Mouse (Mus musculus): ENCODE data around the gene Zfp42.
"Not testable (repeated sequence)": the region's sequence is repeated elsewhere in the genome, so short reads cannot be mapped to it uniquely, and the experiment has no call there.

The Zfp42 gene

DNA sequence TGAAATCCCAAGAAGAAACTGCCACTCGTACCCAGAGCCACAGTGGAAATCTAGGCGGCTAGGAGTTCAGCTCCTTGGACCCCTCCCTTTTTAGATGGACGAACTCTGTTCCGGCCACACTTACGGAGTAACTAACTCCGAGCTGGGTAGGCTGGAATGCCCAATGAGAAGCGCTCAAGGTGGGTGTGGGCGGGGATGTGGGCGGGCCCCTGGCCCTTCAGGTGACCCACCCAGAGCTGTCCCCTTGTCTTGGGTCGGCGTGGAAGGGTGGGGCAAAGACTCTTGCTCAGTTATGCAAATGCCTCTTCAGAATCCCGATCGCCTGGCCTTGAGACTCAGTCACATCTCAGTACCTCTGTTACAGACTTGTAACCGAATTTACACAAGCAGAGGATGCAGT lies at the start of gene Zfp42:
Zfp42 (minus strand) TSS at position 85 of the 400 bp plus-strand sequence.
- no peak for DNase-seq (ENCODE audit: low read depth)

DNA sequence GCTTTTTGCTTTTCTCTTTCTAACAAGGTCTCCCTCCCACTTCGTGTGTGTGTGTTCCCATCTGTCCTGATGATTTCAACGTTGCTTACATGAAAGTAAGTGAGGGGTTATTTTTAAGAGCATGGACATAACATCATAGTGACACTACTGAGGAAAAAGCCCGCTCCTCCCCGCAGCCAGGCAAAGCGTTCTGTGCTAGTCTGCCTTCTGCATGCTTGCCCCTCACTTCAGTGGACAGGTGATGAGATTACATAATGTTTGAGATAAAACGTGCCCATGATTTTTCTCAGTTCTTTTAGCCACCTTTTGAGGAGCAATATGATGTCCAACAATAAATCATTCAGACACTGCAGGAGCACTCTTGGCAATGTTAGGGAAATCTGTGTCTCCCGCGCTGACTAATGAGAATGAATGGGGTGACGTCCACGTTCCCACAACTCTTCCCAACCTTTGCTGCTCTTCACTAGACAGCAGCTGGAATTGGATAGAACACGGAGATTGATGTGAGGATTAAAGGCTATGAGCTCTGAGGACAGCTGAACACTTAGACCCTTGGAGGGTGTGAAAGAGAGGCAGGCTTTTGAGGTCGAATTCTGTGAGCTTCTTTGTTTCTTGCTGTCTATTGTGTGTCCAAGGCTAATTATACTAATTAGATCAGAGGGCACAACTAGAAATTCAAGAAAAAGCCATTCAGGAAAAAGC lies 49.4 kb upstream of the Zfp42 start:
- no peak for DNase-seq (ENCODE audit: low read depth)

DNA sequence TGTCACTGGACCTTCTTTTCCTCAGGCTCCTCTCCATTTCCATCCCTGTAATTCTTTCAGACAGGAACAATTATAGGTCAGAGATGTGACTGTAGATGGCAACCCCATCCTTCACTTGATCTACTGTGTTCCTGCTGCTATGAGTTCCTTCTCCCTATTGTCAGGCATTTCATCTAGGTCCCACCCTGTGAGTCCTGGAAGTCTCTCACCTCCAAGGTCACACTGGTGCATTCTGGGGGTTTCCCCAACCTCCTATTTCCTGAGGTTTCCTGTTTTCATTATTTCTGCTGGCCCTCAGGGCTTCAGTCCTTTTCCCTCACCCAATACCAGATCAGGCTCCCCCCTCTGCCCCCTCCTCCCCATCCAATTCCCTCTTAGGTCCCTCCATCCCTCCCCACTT lies 45.5 kb upstream of the Zfp42 start:
- not testable (repeated sequence) for DNase-seq (ENCODE audit: low read depth)

DNA sequence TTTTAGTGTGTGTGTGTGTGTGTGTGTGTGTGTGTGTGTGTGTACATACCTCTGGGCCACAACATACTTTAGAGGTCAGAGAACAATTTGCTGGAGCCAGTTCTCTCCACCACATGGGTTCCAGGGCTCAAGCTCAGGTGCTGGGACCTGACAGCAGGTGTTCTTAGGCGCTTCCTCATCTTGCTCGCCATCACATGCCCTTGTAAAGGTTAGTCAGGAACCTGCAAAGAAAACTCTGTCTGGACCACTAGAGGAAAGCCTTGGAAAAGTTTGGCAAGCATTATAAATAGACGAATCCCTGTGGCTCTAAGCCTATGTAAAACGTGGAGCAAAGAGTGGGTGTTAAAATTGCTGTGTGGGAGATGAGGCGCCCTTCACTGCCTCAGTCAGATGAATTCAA lies 31.8 kb upstream of the Zfp42 start:
- no peak for DNase-seq (ENCODE audit: low read depth)

DNA sequence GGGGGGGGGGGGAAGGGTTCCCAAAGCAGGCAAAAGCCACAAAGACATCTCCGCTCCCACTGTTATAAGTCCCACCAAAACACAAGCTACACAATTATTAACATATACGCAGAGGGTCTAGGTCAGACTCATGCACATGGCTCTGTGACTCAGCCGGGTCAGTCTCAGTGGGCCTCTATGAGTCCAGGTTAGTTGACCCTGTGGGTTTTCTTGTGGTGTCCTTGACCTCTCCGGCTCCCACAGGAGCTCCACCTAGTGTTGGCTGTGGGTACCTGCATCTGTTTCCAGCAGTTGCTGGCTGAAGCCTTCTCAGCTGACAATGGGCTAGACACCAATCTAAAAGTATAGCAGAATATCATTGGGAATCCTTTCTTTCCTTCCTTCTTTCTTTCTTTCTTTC lies 26.7 kb upstream of the Zfp42 start:
- DNase-seq (ENCODE audit: low read depth): no peak

DNA sequence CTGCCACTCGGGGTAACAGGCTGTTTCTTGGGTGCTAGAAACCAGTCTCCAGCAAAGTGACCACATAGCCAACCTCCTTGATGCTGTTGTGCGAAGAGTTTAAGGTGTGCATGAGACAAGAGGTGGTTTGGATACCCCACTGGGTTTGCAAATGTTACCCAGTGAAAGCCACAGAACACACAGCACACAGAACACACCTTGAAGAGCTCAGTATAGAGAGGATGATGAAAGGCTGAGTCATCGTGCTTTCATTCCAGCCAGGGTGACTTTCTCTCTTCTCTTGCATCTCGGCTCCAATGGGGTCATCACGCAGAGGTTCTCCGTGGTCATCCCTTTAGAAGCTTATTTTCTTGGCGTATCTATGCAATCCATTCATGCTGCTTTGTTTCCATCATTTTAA lies 24.9 kb upstream of the Zfp42 start:
- no peak for DNase-seq (ENCODE audit: low read depth)

DNA sequence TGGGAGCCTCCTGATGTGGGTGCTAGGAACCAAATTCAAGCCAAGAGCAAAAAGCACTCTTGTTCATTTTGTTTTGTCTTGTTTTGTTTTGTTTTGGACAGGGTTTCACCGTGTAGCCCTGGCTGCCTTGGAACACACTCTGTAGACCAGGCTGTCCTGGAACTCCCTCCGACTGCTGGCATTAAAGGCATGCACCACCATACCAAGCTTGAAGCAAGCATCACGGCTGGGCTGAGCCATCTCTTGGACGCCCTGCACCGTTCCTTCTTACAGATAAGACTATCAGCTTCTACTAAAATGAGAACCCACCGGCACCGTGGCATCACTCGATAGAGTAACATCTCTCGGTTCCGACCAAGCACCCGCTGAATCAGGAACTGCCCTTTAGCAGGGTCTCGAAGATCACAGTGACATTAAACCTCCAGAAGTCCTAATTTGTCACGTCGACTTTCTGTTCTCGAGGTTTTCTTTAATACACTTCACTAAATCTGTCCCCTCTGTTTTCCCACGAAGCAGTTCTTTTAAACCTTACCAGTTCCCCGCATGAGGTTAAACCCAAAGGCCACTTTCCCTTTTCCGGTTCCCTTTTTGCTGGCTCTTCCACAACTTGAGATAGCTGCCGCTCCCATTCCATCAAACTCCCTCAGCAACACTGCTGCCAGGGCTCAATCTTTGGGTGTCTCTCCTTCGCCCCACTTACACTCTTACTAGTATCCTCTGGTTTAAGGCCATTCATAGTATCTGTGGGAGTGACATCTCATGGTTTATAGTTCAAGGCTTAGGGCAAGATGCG lies 23.3 kb upstream of the Zfp42 start:
- no peak for DNase-seq (ENCODE audit: low read depth)

DNA sequence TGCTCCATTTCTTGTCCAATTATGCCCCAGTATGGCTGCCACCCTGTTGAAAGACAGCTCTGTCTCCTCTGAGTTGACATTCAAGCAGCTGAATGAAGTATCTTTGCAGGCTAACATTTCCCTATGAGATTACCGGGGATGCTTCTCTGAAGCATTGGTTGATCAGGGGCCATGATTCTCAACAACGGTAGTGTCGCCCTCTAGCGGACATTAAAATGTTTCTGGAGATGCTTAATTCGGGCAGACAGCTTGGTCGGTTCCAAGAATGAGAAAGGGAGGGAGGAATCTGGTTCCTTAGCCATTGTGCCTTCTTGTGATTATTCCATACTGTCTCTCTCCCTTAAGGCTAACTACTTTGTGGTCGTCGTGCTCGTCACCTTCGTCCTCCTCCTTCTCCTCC lies 21.9 kb upstream of the Zfp42 start:
- DNase-seq (ENCODE audit: low read depth): no peak

DNA sequence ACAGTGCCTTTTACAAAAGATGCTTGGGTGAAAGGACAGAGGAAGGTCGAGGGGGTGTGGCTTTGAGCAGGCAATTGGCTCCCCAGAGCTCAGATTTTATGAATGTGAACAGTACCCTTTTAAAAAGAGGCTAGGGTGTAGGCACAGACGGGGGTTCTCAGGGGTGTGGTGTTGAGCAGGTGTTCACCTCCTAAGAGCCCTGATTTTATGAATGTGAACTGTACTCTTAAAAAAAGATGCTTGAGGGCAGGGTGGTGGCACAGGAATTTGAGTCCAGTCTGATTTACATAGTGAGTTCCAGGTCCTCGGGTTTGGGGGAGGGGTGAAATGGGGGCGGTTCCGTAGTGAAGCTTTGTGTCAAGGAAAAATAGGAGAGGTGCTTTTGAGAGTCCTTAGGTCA lies 14.0 kb upstream of the Zfp42 start:
- no peak for DNase-seq (ENCODE audit: low read depth)

DNA sequence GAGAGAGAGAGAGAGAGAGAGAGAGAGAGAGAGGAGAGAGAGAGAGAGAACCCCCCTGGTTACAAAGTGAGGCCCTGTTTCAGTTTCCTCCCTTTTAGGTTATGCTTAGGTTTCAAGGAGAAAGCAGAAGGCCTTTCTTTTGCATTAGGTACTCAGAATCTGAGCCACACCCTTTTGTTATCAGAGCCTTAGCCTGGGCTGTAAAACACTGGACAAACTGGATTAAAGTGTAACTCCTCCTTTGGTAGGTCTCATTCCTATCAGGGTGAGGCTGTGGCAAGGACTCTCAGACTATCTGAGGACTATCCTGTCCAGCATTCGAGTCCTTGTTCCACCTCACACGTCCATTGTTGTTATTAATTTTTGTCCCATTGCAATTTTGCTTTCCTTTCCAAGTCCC lies 1.4 kb upstream of the Zfp42 start:
- no peak for DNase-seq (ENCODE audit: low read depth)

DNA sequence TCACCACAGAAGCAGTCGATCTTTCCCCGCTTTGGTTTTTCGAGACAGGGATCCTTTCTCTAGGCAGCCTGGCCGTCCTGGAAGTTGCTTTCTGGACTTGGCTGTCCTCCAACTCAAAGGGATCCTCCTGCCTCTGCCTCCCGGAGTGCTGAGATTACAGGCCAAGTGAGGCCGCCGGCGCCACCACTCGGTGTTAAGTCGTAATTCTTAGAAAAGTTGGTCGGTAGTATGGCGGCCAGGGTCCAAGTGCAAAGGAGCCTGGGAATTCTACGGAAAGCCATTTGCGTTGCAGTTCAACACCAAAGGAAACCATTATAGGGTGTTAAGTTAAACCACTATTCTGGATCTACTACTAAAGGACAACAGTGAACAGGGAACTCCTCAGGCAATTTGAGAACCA lies 1.1 kb downstream of the Zfp42 start:
- no peak for DNase-seq (ENCODE audit: low read depth)

DNA sequence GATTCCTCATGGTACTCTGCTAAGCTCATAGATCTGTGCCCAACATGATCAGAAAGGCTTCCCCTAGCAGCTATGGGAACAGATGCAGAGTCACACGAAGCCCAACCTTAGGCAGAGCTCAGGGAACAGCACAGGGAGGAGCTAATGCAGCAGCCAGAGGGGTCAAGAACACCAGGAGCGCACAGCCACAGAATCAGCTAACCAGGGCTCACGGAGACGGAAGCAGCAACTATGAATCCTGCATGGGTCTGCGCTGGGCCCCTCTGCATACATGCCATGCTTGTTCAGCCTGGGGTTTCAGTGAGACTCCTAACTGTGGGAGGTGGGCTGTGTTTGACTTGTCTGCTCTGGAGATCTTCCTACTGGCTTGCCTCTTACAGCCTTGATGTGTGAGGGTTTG lies 7.0 kb downstream of the Zfp42 start:
- no peak for DNase-seq (ENCODE audit: low read depth)

DNA sequence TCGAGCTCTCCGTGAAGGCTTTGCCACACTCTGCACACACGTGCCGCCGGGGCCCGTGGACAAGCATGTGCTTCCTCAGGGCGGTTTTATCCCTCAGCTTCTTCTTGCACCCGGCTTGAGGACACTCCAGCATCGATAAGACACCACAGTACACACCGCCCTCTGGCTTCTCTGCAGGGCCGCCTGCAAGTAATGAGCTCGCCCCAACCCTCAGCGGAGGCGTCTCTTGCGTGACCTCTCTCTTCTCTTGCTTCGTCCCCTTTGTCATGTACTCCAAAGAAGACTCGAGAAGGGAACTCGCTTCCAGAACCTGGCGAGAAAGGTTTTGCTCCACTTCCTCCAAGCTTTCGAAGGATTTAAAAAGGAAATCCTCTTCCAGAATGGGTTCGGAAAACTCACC lies 11.0 kb downstream of the Zfp42 start:
- no peak for DNase-seq (ENCODE audit: low read depth)

DNA sequence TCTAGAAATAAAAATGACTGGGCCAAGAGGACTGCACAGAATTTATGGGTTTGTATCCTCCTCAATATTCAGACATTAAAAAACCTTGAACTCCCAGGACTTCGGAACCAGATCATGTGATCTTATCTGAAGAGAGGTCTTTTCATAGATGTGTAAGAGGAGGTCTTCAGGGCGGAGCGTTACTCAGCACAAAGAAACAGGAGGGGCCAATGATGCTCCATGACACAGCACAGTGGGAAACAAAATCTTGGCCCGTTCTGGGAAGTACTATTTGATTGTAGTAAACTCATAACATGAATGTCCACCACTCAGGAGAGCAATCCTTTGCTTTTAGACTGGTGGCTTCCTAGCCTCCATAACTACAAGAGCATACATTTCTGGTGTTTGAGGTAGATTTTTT lies 12.6 kb downstream of the Zfp42 start:
- no peak for DNase-seq (ENCODE audit: low read depth)

DNA sequence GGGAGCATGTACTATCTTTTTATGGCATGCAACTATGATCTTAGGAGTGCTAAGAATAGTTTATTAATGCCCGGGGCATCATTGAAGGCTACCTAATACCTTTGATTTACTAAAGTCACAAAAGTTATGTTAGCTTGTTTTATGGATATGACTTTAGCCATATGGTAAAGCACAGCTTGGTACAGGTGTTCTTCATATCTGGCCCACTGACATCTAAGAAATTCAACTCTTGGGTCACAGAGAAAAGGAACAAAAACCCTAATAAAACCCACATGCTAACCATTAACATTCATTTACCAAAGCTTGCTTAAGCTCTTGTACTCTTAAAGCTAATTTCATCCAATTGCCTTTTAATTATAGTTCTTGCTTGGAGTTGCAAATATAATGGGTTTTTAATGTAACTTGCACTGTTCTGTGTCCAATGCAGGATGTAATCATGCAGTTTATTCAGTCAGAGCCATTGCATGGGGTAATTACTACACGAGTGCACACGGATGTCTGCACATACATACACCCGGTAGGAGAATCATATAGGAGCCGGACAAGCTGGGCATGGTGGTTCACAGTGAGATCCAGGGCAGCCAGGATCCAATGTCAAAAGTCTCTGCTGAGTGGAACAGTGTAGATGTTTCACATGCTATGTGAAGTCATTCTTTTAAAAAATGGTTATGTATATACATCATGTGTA lies 16.2 kb downstream of the Zfp42 start:
- no peak for DNase-seq (ENCODE audit: low read depth)

DNA sequence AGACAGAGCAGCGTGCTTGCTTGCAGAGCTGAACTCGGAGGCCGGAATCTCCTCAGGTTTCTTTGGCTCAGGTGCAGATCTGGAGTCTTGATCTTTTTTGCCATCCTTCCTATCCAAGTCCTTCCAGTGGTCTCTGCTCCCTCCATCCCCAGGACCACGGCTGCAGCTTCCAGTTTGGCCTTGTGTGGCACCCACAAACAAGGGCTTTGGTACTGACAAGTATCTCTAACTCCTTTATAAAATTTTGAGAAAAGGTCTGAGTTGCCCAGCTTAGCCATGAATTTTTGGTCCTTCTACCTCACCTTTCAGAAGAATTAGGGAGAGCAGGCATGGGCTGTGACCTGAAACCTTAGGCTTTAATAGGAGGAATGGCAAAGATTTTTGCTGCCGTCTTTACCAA lies 17.0 kb downstream of the Zfp42 start:
- DNase-seq (ENCODE audit: low read depth): no peak

DNA sequence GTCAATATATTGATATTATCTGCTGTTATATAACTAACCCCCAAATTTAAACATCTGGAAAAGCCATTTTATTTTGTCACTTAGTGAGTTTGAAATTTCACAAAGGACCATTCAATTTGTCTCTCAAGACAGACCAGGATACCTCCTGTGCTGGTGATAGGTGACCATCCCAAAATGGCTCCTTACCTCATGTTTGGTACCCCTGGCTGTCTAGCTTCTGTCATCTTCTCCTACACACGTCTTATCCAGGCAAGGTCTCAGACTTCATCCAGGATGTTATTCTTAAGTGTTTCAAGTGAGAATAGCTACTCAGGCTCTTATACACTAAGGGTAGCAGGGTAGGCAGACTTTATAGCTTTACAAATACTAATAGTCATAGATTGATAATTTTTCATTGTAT lies 17.9 kb downstream of the Zfp42 start:
- no peak for DNase-seq (ENCODE audit: low read depth)

DNA sequence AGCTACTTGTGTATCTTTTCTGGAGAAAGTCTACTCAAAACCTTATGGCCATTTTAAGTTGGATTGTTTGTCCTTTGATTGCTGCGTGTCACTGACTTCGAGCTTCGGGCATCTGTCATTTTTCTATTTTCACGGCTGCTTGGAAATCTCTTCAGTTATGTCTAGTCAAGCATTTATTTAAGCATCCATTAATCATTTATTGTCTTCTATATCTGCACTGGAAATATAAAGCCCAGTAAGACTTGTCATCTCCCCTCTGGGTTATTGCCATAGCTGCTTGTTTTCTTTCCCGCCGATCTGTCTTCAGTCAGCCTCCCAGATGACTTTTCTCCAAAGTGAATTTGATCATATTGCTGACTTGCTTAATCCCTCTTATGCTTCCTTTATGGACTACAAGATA lies 19.3 kb downstream of the Zfp42 start:
- no peak for DNase-seq (ENCODE audit: low read depth)

DNA sequence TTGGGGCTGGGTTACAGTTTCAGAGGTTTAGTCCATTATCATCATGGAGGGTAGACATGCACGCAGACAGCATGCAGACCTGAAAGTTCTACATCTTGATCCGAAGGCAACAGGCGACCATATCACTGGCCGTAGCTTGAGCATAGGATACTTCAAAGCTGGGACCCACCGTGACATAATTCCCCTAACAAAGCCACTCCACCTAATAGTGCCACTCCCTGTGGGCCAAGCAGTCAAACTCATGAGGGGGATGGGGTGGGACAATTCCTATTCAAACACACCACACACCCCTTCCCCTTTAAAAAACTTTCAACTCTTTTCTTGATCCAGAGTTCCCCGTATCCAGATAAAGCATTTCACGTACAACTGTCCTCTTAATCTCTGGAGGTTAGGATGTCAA lies 23.5 kb downstream of the Zfp42 start:
- DNase-seq (ENCODE audit: low read depth): no peak

DNA sequence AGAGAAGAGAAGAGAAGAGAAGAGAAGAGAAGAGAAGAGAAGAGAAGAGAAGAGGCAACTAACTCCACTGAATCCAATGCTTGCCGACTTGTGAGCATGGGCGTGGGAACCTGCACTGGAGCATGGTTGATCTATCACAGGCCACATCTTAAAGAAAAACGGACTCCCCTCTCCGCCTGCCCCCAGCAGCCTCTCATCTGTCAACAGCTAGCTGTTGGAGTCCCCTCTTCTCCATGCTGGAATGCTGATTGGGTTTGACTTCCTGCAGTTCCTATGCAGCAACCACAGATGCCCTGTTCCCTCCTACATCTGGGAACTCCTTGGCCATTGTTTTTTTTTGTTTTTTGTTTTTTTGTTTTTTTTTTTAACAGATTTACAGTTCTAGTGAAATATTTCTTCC lies 28.4 kb downstream of the Zfp42 start:
- no peak for DNase-seq (ENCODE audit: low read depth)

DNA sequence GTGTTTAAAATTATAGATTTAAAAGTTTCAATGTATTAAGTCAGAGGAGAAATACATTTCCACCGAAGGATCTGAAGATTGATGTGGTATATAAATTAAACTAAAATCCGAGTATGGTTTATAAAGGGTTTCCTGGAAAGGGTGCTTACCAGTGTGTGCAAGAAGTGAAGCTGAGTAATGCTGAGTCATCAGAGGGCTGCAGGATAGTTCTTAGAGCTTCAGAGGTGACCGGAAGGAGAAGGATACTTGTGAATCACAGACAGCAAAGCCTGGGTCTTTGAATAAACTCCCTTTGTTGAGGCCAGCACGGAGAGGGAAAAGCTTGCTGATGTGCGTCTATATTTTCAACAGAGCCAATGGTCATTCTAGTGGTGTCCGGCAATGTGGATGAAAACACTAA lies 45.8 kb downstream of the Zfp42 start:
- DNase-seq (ENCODE audit: low read depth): no peak

DNA sequence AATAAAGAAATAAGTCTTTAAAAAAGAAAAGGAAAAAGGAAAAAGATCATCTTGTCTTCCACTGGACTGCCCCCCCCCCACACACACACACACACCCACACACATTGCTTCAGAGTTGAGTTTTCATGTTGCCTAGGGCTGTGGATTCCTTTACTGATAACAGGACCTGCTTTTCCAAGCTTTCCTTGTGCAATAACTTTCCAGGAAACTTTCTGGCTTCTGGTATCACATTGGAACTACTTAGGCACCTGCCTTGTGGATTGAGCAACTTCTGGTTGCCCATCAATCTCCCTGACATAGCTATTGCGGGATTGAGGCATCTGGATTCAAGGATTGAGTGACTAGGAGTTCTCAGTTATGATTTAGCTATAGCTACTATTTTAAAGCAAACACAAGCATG lies 48.9 kb downstream of the Zfp42 start:
- DNase-seq (ENCODE audit: low read depth): no peak

DNA sequence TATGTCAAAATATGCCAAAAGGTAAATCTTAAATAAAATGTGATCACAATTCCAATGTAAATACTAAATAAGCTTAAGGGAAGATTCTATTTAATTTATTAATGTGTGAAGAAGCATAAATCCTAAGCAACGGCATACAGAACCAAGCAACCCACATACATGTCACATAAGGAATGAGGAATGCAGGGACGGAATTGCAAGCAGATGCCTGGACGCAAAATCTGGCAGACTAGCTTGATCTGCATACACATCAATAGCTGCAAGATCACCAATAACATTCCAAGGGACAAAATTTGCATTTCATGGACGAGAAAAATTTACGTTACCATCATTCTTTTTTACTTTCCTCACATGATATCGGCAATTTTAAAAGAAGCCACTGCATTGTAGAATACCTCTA lies 51.1 kb downstream of the Zfp42 start:
- no peak for DNase-seq (ENCODE audit: low read depth)
